Mouse (Mus musculus): ENCODE data around the gene Shank2. TPM values are rescaled to one million over a fixed set of nuclear protein-coding genes. Genes with fewer than 3 reads are reported as not detected.

Gene Shank2
- total and polyA plus RNA-seq, 3 experiments = 0.31 to 0.55 (median 0.41) TPM

DNA sequence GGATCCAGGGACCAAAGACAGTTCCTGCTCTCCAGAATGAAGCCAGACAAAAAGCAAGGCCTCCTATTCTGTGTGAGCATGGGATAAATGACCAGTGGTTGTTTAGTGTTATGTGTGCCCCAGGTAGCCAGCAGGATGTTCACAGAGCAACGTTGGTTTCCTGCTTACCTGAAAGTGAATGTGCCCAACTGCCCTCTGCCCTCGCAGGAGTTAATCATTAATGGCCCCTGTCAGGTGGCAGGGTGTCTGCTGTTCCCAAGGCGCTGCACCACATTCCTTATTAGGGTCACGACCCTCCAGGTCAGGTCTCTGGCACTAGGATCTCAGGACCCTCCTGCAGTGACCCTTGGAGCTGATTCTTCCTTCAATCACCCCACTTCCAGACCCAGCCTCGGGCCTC lies 21.0 kb downstream of the Shank2 start:
- Histone ChIP-seq H3K4me1 (ENCODE audit: control insufficient read depth, insufficient read depth, low read length) (no peaks in the 10 kb centered on the region), H3K36me3 (ENCODE audit: control insufficient read depth, insufficient read depth, low read length) (no peaks in the 10 kb centered on the region), H3K9ac (ENCODE audit: low read depth, low read length) (no peak overlapping the region), H3K4me3 (no peak overlapping the region), H3K27ac (no peak overlapping the region), H3K27me3 (ENCODE audit: control insufficient read depth, insufficient read depth, low read length) (no peaks in the 10 kb centered on the region), H3K79me2 (replicated peaks; ENCODE audit: control insufficient read depth, insufficient read depth, low read length) (no peaks in the 10 kb centered on the region)
- 55% methylated on average over 5 of the region's 5 CpGs for whole genome bisulfite sequencing
- DNase-seq = no peak
- intact Hi-C loops (cut with DNase I) = no loop called here
- no peak for TF ChIP-seq POLR2A (IDR thresholded peaks at IDR 0.05; ENCODE audit: insufficient read depth, low read depth, low read length)
- no peak for TF ChIP-seq EP300 (IDR thresholded peaks at IDR 0.05; ENCODE audit: insufficient read depth, low read depth, low read length)
- TF ChIP-seq CTCF (IDR thresholded peaks at IDR 0.05) = no peak

DNA sequence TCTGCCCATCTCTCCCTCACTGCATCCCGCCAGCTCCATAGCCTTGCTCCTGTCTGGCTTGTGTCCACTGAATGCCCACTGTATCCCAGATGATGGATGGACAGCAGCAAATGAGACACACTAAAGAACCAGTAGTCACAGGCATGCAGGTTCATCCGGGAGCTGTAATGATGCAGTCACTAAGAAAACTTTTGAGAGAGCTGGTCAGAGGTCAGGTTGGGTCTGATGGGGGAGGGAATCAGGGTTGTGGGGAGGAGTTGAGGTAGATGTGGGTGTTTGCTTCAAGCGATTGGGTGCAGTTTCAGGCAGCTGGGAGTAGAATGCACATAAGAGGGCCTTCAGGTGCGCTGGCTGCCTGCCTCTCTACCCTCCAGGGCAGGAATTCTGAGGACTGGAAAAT lies 21.8 kb downstream of the Shank2 start:
- Histone ChIP-seq H3K9ac (ENCODE audit: low read depth, low read length) (no peak overlapping the region), H3K79me2 (replicated peaks; ENCODE audit: control insufficient read depth, insufficient read depth, low read length) (no peaks in the 10 kb centered on the region), H3K27ac (no peak overlapping the region), H3K27me3 (ENCODE audit: control insufficient read depth, insufficient read depth, low read length) (no peaks in the 10 kb centered on the region), H3K36me3 (ENCODE audit: control insufficient read depth, insufficient read depth, low read length) (no peaks in the 10 kb centered on the region), H3K4me1 (ENCODE audit: control insufficient read depth, insufficient read depth, low read length) (no peaks in the 10 kb centered on the region), H3K4me3 (no peak overlapping the region)
- no peak for TF ChIP-seq EP300 (IDR thresholded peaks at IDR 0.05; ENCODE audit: insufficient read depth, low read depth, low read length)
- no peak for TF ChIP-seq POLR2A (IDR thresholded peaks at IDR 0.05; ENCODE audit: insufficient read depth, low read depth, low read length)
- no peak for TF ChIP-seq CTCF (IDR thresholded peaks at IDR 0.05)
- intact Hi-C loops (cut with DNase I) = no loop called here
- 80% methylated on average over 4 of the region's 4 CpGs for WGBS
- DNase-seq = no peak

GRCm38 (mm10) chr7:144026024-144026752 lies 24.5 kb downstream of the Shank2 start:
- Histone ChIP-seq H3K4me1 (ENCODE audit: control insufficient read depth, insufficient read depth, low read length) (no peaks in the 10 kb centered on the region), H3K79me2 (replicated peaks; ENCODE audit: control insufficient read depth, insufficient read depth, low read length) (no peaks in the 10 kb centered on the region), H3K9ac (ENCODE audit: low read depth, low read length) (no peak overlapping the region), H3K27me3 (ENCODE audit: control insufficient read depth, insufficient read depth, low read length) (no peaks in the 10 kb centered on the region), H3K4me3 (no peak overlapping the region), H3K27ac (no peak overlapping the region), H3K36me3 (ENCODE audit: control insufficient read depth, insufficient read depth, low read length) (no peaks in the 10 kb centered on the region)
- intact Hi-C loops (cut with DNase I) = no loop called here
- TF ChIP-seq EP300 (IDR thresholded peaks at IDR 0.05; ENCODE audit: insufficient read depth, low read depth, low read length) (no peak), CTCF (IDR thresholded peaks at IDR 0.05) (no peak), POLR2A (IDR thresholded peaks at IDR 0.05; ENCODE audit: insufficient read depth, low read depth, low read length) (no peak)
- 81% methylated on average over 12 of the region's 12 CpGs for WGBS
- no peak for DNase-seq

DNA sequence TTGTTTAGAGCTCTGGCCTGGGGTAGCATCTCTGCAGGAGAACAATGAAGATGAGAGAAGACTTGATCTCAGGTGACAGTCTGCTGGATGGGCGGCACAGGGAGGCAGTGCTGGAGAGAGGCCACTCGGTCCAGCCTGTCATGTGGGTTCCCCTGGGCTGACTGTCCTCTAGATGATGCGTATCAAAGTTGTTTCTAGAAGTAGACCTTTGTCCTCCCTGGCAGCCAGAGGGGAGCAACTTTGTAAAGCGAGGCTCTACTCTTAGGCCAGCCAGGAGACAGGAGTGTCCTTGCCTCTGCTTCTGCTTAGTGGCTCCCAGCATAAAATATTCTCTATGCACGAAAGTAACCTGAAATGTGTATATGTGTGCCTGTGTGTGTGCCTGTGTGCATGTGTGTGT lies 27.5 kb downstream of the Shank2 start:
- TF ChIP-seq POLR2A (IDR thresholded peaks at IDR 0.05; ENCODE audit: insufficient read depth, low read depth, low read length) (no peak), EP300 (IDR thresholded peaks at IDR 0.05; ENCODE audit: insufficient read depth, low read depth, low read length) (no peak), CTCF (IDR thresholded peaks at IDR 0.05) (no peak)
- intact Hi-C loops (cut with DNase I) = no loop called here
- Histone ChIP-seq H3K79me2 (replicated peaks; ENCODE audit: control insufficient read depth, insufficient read depth, low read length) (no peaks in the 10 kb centered on the region), H3K9ac (ENCODE audit: low read depth, low read length) (no peak overlapping the region), H3K36me3 (ENCODE audit: control insufficient read depth, insufficient read depth, low read length) (no peaks in the 10 kb centered on the region), H3K4me3 (no peak overlapping the region), H3K27ac (no peak overlapping the region), H3K27me3 (ENCODE audit: control insufficient read depth, insufficient read depth, low read length) (no peaks in the 10 kb centered on the region), H3K4me1 (ENCODE audit: control insufficient read depth, insufficient read depth, low read length) (no peaks in the 10 kb centered on the region)
- no peak for DNase-seq
- WGBS = 66% methylated on average over 5 of the region's 5 CpGs

DNA sequence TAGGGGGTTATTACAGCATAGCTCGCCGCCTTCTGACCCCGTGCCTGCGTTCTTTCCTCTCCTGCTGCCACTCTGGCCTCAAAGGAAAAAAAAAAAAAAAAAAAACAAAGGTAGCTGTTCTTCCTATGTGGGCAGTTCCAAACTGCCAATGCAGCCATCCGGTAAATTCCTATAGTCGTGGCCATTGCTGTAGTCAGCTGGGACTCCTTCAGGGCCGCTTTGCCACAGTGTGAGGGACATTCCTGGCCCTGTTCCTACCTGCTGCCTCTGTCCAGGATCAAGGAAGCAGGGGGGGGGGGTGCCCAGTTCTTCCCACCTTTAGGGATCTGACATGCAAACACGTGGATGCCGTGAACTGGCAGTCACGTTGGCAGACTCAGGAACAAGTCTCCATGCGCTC lies 29.1 kb downstream of the Shank2 start:
- H3K79me2 ChIP-seq (replicated peaks; ENCODE audit: control insufficient read depth, insufficient read depth, low read length) = no peaks in the 10 kb centered on the region
- 63% methylated on average over 11 of the region's 11 CpGs for WGBS
- TF ChIP-seq POLR2A (IDR thresholded peaks at IDR 0.05; ENCODE audit: insufficient read depth, low read depth, low read length) (no peak), EP300 (IDR thresholded peaks at IDR 0.05; ENCODE audit: insufficient read depth, low read depth, low read length) (no peak), CTCF (IDR thresholded peaks at IDR 0.05) (no peak)
- H3K27ac ChIP-seq = no peak overlapping the region
- intact Hi-C loops (cut with DNase I) = no loop called here
- H3K36me3 ChIP-seq (ENCODE audit: control insufficient read depth, insufficient read depth, low read length) = no peaks in the 10 kb centered on the region
- H3K9ac ChIP-seq (ENCODE audit: low read depth, low read length) = no peak overlapping the region
- no peaks in the 10 kb centered on the region for H3K4me1 ChIP-seq (ENCODE audit: control insufficient read depth, insufficient read depth, low read length)
- no peak for DNase-seq
- H3K27me3 ChIP-seq (ENCODE audit: control insufficient read depth, insufficient read depth, low read length) = no peaks in the 10 kb centered on the region
- no peak overlapping the region for H3K4me3 ChIP-seq

DNA sequence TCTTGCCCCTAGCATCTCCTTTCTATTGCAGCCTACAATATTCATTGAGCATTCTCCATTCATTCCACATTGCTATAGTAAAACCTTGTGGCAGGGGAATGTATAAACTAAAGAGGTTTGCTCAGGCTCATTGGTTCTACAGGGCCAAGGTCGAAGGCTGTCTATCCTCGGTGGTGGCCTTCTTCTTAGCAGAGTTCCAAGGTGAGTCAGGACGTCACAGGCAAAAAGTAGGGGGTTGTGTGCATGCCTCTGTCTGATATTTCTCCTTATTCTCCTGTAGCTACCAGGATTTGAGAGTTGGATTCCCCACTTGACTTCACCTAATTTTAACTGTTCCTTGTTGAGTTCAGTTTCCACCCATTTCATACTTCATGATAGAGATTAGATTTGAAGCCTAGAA lies 29.9 kb downstream of the Shank2 start:
- no peaks in the 10 kb centered on the region for H3K27me3 ChIP-seq (ENCODE audit: control insufficient read depth, insufficient read depth, low read length)
- H3K4me1 ChIP-seq (ENCODE audit: control insufficient read depth, insufficient read depth, low read length) = no peaks in the 10 kb centered on the region
- no peak overlapping the region for H3K27ac ChIP-seq
- DNase-seq = no peak
- no peak for TF ChIP-seq CTCF (IDR thresholded peaks at IDR 0.05)
- no peak for TF ChIP-seq POLR2A (IDR thresholded peaks at IDR 0.05; ENCODE audit: insufficient read depth, low read depth, low read length)
- TF ChIP-seq EP300 (IDR thresholded peaks at IDR 0.05; ENCODE audit: insufficient read depth, low read depth, low read length) = no peak
- intact Hi-C loops (cut with DNase I) = no loop called here
- H3K4me3 ChIP-seq = no peak overlapping the region
- WGBS = 79% methylated on average over 3 of the region's 3 CpGs
- H3K36me3 ChIP-seq (ENCODE audit: control insufficient read depth, insufficient read depth, low read length) = no peaks in the 10 kb centered on the region
- no peak overlapping the region for H3K9ac ChIP-seq (ENCODE audit: low read depth, low read length)
- no peaks in the 10 kb centered on the region for H3K79me2 ChIP-seq (replicated peaks; ENCODE audit: control insufficient read depth, insufficient read depth, low read length)

Data from heart, adult 2 months (tissue).